Mouse (Mus musculus): ENCODE measurements around the gene Hoxc5. TPM values are rescaled to one million over a fixed set of nuclear protein-coding genes. Genes with fewer than 3 reads are reported as not detected.

The Hoxc5 gene
- total RNA-seq, 4 experiments from 2014 or later, result 6.4 to 16.0 (median 11.4) TPM

GRCm38 (mm10) chr15:103038701-103039480 lies 71.6 kb downstream of the Hoxc5 start:
- DNase-seq, result no peak

DNA sequence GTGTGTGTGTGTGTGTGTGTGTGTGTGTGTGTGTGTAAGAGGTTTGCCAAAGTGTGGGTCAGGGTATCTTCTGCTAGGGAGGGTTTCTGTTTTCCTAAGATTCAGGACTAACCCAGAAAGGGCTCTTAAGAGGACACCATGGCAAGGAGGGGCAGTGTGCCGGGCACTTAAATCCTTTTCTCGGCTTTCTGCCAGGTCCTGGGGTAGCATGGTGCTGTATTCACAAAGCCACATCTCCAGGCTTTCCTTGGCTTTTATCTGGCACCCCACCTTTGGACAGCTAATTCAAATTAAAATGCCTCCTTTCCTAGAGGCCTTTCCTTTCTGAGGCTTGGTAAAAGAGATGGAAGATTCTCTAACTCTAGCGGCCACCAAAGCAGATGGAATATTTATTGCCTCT lies 72.4 kb downstream of the Hoxc5 start:
- DNase-seq, result no peak

GRCm38 (mm10) chr15:103040601-103041000 lies 73.4 kb downstream of the Hoxc5 start:
- no peak for DNase-seq

- no peak for DNase-seq
Measured at GRCm38 (mm10) chr15:103041613-103042012, 74.4 kb downstream of the Hoxc5 start.

DNA sequence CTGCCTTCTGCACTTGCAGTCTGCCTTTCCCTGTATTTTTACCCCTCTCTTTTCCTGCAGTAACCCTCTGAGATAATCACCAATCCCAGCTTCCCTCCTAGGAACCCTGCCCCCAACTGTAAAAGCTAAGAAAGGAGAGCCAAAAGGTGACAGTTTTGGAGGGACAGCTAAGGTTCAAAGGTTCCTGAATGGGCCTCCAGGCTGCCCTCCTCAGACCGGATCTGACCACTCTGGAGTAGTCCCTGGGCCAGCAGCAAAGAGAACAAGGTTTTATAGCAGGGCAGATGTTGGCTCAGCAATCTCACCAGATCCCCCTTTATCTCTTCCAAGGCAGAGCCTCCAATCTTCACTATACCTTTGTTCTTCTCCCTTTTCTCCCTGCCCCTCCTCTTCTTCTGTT lies 75.0 kb downstream of the Hoxc5 start:
- DNase-seq, result no peak

- no peak for DNase-seq
Measured at GRCm38 (mm10) chr15:103051670-103052069, 84.4 kb downstream of the Hoxc5 start.

DNA sequence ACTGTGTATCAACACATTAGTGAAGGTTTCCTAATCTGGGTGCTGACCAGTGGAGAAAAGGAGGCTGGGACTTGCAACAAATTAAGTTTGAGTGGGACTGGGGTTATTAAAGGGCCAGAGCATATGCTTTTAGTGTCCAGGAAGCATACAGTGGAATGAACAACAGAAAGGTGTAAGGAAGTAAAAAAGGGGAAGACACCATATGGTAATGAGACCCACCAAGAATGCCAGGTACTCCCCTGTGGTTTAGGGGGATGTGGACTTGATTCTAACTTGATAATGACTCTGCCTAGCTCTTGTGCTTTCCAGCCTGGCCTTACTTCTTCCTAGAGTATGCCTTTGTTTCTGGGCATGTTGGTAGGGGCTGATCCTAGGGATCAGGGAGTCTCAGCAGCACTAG lies 86.0 kb downstream of the Hoxc5 start:
- DNase-seq, result no peak

GRCm38 (mm10) chr15:103056396-103056795 lies 89.2 kb downstream of the Hoxc5 start:
- DNase-seq, result no peak

DNA sequence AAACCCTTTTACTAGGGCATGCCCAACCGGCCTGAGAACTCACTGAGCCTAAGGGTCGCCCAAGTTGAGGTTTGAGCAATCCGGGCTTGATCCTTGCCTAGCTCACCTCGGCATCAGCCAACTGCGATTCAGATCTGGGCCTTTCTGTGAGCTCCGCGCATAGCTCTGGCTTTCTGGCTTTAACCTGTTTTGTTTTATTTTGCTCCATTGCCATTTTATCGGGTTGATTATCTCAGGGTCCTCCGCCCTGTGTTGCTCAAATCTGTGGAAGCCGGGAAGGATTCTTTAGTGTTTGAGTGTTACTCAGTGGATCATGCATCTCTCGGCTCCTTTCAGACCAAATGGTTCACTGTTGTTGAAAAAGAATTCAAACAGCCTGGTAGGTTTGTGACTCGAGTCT lies 91.5 kb downstream of the Hoxc5 start:
- no peak for DNase-seq

DNA sequence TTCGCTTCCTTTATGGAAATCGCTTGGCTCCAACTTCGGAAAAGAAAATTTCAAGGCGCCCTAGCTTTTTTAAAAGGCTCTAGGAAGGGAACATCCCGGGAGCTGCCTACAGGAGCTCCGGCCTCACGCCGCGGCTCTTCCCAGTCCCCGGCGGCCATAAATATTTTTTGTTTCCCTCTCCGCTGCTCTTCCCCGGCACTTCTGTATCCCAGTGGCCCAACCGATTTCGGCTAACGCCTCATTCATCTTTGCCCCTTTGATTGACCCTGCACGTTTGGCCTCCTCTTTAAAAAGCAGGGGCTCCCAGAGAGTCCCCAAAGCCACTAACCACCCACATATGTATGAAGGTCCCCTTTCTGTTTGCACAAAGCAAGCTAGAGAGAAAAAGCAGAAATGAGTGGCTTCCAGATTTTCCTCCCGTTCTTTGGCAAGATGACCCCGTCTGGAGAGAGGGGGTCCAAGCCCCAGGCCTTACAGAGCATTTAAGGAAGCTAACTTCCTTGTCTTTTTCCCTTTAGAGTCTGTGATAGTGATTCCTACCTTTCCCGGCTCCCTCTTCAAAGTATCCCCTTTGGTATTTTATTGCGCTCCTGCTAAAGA lies 92.2 kb downstream of the Hoxc5 start:
- no peak for DNase-seq

DNA sequence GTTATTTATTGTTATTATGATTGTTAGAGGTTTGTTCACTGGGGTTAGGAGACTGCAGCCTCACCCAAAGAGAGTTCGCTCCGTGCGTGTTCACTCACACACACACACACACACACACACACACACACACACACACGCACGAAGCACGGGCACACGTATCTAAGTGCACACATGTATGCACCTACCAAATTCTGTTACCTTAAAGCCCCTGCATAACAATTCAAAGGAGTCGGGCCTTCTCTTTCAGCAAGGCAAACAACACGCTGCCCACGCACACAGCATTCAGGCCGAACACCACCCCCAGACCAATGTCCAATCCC lies 92.7 kb downstream of the Hoxc5 start:
- no peak for DNase-seq

DNA sequence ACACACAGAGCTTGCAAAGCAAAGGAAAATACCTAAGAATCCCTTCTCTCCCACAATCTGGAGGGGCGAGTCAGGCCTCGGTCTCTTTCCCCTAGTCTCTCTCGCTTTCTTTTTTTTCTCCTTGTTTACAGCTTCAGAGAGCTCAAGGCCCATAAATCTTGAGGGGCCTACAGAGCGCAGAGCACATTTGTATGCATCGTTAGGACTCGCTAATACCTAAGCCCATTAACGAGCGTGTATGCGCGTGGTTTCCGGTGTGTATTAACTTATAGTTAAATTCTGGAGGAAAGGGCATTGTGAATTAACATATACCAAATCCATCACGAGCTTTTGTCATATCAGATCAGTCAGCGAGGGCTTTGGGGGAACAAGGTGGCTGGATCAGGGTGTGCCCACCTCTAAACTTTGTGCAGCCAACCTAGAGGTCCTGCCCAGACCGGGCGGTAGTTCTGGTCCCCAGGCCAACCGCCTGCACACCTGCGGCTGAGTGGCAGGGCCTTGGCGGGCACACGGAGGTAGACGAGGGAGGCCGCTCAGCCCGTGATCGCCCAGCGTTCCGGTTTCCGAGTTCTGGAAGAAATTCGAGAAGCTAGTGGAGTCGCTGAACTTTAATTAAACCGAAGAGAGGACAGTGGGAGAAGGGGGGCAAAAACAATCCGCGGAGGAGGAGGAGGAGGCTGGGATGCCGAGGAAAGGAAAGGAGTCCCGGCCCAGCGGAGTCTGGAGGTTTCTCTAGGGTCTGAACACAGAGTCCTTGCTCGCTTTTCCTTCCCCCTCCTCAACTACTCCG lies 93.3 kb downstream of the Hoxc5 start:
- DNase-seq, result no peak

DNA sequence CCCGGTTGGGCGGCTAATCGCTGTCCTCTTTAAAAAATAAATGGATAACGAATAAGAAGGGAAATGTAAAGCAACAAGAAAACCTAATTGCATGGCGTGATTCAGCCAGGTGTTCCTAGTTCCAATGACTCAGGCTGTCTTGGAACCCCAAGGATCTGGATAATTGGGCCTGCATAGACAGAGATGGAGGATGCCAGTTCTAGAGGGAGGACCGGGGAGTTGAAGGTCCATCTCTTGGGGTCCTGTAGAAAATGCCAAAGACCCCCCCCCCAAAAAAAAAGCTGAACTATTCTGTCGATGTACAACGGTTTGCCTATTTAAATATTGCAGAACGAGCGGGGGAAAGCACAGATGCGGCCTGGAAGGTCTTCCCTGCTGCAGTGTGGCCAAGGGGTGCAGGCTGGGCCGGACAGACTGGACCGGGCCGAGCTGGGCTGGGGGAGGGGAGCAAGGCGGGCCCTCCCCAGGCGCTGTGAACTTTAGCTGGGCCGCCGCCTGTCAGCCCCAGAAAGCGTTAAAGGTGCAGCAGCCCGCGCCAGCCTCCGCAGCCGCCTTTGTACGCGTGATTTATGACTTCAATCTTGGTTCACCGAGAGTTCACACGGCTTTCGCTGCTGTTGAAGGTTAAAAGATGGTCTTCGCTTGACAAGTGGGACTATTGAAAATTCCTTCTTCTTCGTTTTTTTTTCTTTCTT lies 94.0 kb downstream of the Hoxc5 start:
- DNase-seq, result peak; percentile 31

DNA sequence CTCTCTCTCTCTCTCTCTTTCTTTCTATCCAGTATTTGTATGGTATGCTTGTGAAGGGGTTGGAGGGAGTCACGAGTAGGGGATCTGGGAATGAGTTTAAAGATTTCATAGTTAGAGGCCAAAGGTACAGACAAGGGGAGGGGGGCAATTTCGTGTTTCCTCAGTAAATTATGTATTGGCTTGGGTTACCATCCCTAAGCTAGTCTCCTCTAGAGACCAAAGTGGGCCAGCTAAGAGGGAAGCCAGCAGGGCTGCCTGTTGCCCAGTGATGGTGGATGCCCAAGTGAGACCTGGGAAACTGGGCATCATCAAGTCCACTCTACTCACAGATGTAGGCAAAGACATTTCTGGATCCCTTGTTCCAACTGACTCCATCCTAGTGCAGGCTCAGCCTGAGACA lies 94.7 kb downstream of the Hoxc5 start:
- no peak for DNase-seq

GRCm38 (mm10) chr15:103065642-103066041 lies 98.4 kb downstream of the Hoxc5 start:
- DNase-seq, result no peak

Small RNAs within 50 kb of the gene (microRNA-seq; reads per million reads assigned to microRNA genes)
- gene Mir196a-2 (152 to 243 reads per million in 2 experiments), gene Mir615 (1,284 to 2,046 reads per million in 2 experiments)

Other genes with a start within 250 kb of the Hoxc5 start
- 100 to 1,000 TPM; 119 to 225 (median 182) TPM for gene Calcoco1, start 245.3 kb upstream of the Hoxc5 start, total RNA-seq (2022)
- not detected for gene Hoxc13, start 46.3 kb upstream of the Hoxc5 start, total RNA-seq (2022)
- not detected for gene Hoxc12, start 30.7 kb upstream of the Hoxc5 start, total RNA-seq (2022)
- not detected for gene Hoxc11, start 13.0 kb upstream of the Hoxc5 start, total RNA-seq (2022)
- gene Hoxc10, start 647 bp upstream of the Hoxc5 start, total RNA-seq (2022), result under 1 TPM in 2 of 4 experiments, not detected in 2; 0.12 to 0.17 TPM
- gene Hoxc9, start 9.0 kb downstream of the Hoxc5 start, total RNA-seq (2022), result under 1 TPM; 0.52 to 0.99 (median 0.83) TPM
- 10 to 100 TPM; 30.1 to 35.8 (median 32.2) TPM for gene Hoxc8, start 23.2 kb downstream of the Hoxc5 start, total RNA-seq (2022)
- gene Hoxc6, start 30.8 kb downstream of the Hoxc5 start, total RNA-seq (2022), result 10 to 100 TPM; 52.9 to 79.0 (median 59.6) TPM
- 10 to 100 TPM in 2 of 4 experiments, 1 to 10 TPM in 2; 5.0 to 17.9 (median 10.8) TPM for gene Hoxc4, start 51.5 kb downstream of the Hoxc5 start, total RNA-seq (2022)
- 10 to 100 TPM; 14.3 to 22.9 (median 15.7) TPM for gene Smug1, start 199.6 kb downstream of the Hoxc5 start, total RNA-seq (2022)

Measured in adrenal gland, adult 8-10 months (tissue).